Mouse (Mus musculus) small intestine, adult 2 months (tissue): ENCODE data around the gene Tigit. TPM values are rescaled to one million over a fixed set of nuclear protein-coding genes. Genes with fewer than 3 reads are reported as not detected.

Source experiments
- H3K27ac ChIP-seq: fragments of 200-500 bp; 2 replicates; pipeline ENCODE4 v1.5.1; 2012; ENCODE audit warnings: low read depth, low read length, control low read depth, inconsistent platforms; ENCODE audit not compliant: insufficient read depth
- H3K27me3 ChIP-seq: fragments of 200-500 bp; 2 replicates; pipeline ENCODE4 v1.6.1; 2012; ENCODE audit warnings: mild to moderate bottlenecking, moderate library complexity, low read length, inconsistent platforms; ENCODE audit not compliant: control insufficient read depth, insufficient read depth
- H3K36me3 ChIP-seq: fragments of 200-500 bp; 2 replicates; pipeline ENCODE4 v1.6.1; 2012; ENCODE audit warnings: mild to moderate bottlenecking, low read length, control low read depth, inconsistent platforms; ENCODE audit not compliant: control insufficient read depth, insufficient read depth
- H3K4me1 ChIP-seq: fragments of 200-500 bp; 2 replicates; pipeline ENCODE4 v1.6.1; 2012; ENCODE audit warnings: low read length, inconsistent platforms, mixed read lengths; ENCODE audit not compliant: control insufficient read depth, insufficient read depth, insufficient read length
- H3K4me3 ChIP-seq: fragments of 200-500 bp; 2 replicates; pipeline ENCODE4 v1.5.1; 2012; ENCODE audit warnings: low read depth, mild to moderate bottlenecking, control low read depth, inconsistent platforms, low read length, moderate library complexity
- CTCF ChIP-seq: fragments of 200-500 bp; IDR thresholded peaks from 2 replicates; pipeline ENCODE4 v1.5.1; 2012; ENCODE audit warnings: low read depth, mild to moderate bottlenecking, control low read depth, inconsistent platforms, low read length, moderate library complexity, mixed read lengths; ENCODE audit not compliant: insufficient replicate concordance, insufficient read length; ENCODE audit errors: extremely low read depth
- POLR2A ChIP-seq: fragments of 200-500 bp; IDR thresholded peaks from 2 replicates; pipeline ENCODE4 v1.6.1; 2012; ENCODE audit warnings: low read depth, mild to moderate bottlenecking, control low read depth, inconsistent platforms, low read length, moderate library complexity
- WGBS: fragments of 180-500 bp; shearing (Covaris S2); methylation state at CpG from one replicate; pipeline ENCODE4 v1.1.7; 2018; 5-methylcytosine and 5-hydroxymethylcytosine counted together
- polyA plus RNA-seq: library from polyadenylated mRNA; depleted of rRNA; stranded (reverse); fragments of >200 nt; gene quantifications from 2 replicates; pipeline ENCODE4 v1.2.3, GENCODE M21; 2012; rRNA removed

The Tigit gene
- polyA plus RNA-seq = 5.0 and 8.6 TPM in 2 replicates

GRCm38 (mm10) chr16:43663978-43664579, at the start of gene Tigit:
TSS of gene Tigit (minus strand) at chr16:43664146.
- peak within 1 kb of the TSS; percentile 44 for H3K27ac ChIP-seq
- no peaks in the 10 kb centered on the region for H3K36me3 ChIP-seq
- no peaks in the 10 kb centered on the region for H3K4me1 ChIP-seq
- TF ChIP-seq CTCF = no peak
- TF ChIP-seq POLR2A = no peak
- WGBS = 51% methylated on average over 7 of the region's 7 CpGs
- H3K4me3 ChIP-seq = no peak within 1 kb of the TSS
- H3K27me3 ChIP-seq = no peaks in the 10 kb centered on the region

- TF ChIP-seq CTCF (no peak), POLR2A (no peak)
- Histone ChIP-seq H3K4me1 (no peaks in the 10 kb centered on the region), H3K27me3 (no peaks in the 10 kb centered on the region), H3K4me3 (no peak overlapping the region), H3K27ac (no peak overlapping the region), H3K36me3 (no peaks in the 10 kb centered on the region)
- 86% methylated on average over 7 of the region's 7 CpGs for WGBS
Observed at GRCm38 (mm10) chr16:43711361-43711760, 47.4 kb upstream of the Tigit start.

GRCm38 (mm10) chr16:43710651-43711050, 46.7 kb upstream of the Tigit start:
- 76% methylated on average over 11 of the region's 11 CpGs for WGBS
- Histone ChIP-seq H3K4me1 (no peaks in the 10 kb centered on the region), H3K27me3 (no peaks in the 10 kb centered on the region), H3K27ac (no peak overlapping the region), H3K36me3 (no peaks in the 10 kb centered on the region), H3K4me3 (no peak overlapping the region)
- no peak for TF ChIP-seq POLR2A
- TF ChIP-seq CTCF = no peak

- Histone ChIP-seq H3K4me3 (no peak overlapping the region), H3K36me3 (no peaks in the 10 kb centered on the region), H3K27ac (peak overlapping the region; percentile 50), H3K27me3 (no peaks in the 10 kb centered on the region), H3K4me1 (no peaks in the 10 kb centered on the region)
- TF ChIP-seq CTCF (no peak), POLR2A (no peak)
- 61% methylated on average over 6 of the region's 6 CpGs for WGBS
Observed at GRCm38 (mm10) chr16:43710134-43710475, 46.2 kb upstream of the Tigit start.

GRCm38 (mm10) chr16:43709432-43710133, 45.6 kb upstream of the Tigit start:
- H3K4me3 ChIP-seq = no peak overlapping the region
- H3K27ac ChIP-seq = peak overlapping the region; percentile 50
- 63% methylated on average over 9 of the region's 9 CpGs for WGBS

GRCm38 (mm10) chr16:43709062-43709413, 45.1 kb upstream of the Tigit start:
- TF ChIP-seq POLR2A (no peak), CTCF (no peak)
- H3K27ac ChIP-seq = peak overlapping the region; percentile 72
- no peaks in the 10 kb centered on the region for H3K27me3 ChIP-seq
- no peaks in the 10 kb centered on the region for H3K36me3 ChIP-seq
- WGBS = 55% methylated on average over 15 of the region's 15 CpGs
- H3K4me3 ChIP-seq = peak overlapping the region; percentile 35; the same call in 1 of the 2 replicates
- no peaks in the 10 kb centered on the region for H3K4me1 ChIP-seq

More at GRCm38 (mm10) chr16:43709432-43710133, 45.6 kb upstream of the Tigit start:
- no peak for TF ChIP-seq CTCF
- TF ChIP-seq POLR2A = no peak
- no peaks in the 10 kb centered on the region for H3K4me1 ChIP-seq
- no peaks in the 10 kb centered on the region for H3K27me3 ChIP-seq
- no peaks in the 10 kb centered on the region for H3K36me3 ChIP-seq

- no peaks in the 10 kb centered on the region for H3K27me3 ChIP-seq
- no peak for TF ChIP-seq POLR2A
- TF ChIP-seq CTCF = no peak
- H3K4me3 ChIP-seq = peak overlapping the region; percentile 35; the same call in 1 of the 2 replicates
- 41% methylated on average over 13 of the region's 13 CpGs for WGBS
- H3K36me3 ChIP-seq = no peaks in the 10 kb centered on the region
- H3K4me1 ChIP-seq = no peaks in the 10 kb centered on the region
- H3K27ac ChIP-seq = peak overlapping the region; percentile 72
Observed at GRCm38 (mm10) chr16:43708335-43709061, 44.6 kb upstream of the Tigit start.
